Mouse (Mus musculus) yolk sac, embryonic 10.5 days (tissue): ENCODE data around the gene Chn2.

Source experiments
- DNase-seq: peaks from one replicate; pipeline ENCODE4 v3.0.0-alpha.2; 2017; ENCODE audit warnings: low spot score

Chn2 gene

GRCm38 (mm10) chr6:54039357-54039804 is at the start of gene Chn2:
TSS of gene Chn2 (plus strand) at chr6:54039554.
- peak; percentile 77 for DNase-seq

- no peak for DNase-seq
Measured at GRCm38 (mm10) chr6:53992386-53992785, 47.0 kb upstream of the Chn2 start.

- no peak for DNase-seq
Measured at GRCm38 (mm10) chr6:53995519-53995918, 43.8 kb upstream of the Chn2 start.

GRCm38 (mm10) chr6:53996226-53996955 is 43.0 kb upstream of the Chn2 start:
- no peak for DNase-seq

GRCm38 (mm10) chr6:54005302-54005701 is 34.1 kb upstream of the Chn2 start:
- no peak for DNase-seq

- no peak for DNase-seq
Measured at GRCm38 (mm10) chr6:54008448-54009120, 30.8 kb upstream of the Chn2 start.

GRCm38 (mm10) chr6:54009293-54009692 is 30.1 kb upstream of the Chn2 start:
- no peak for DNase-seq

GRCm38 (mm10) chr6:54010362-54010761 is 29.0 kb upstream of the Chn2 start:
- DNase-seq = no peak

GRCm38 (mm10) chr6:54012163-54012562 is 27.2 kb upstream of the Chn2 start:
- no peak for DNase-seq

GRCm38 (mm10) chr6:54018038-54018437 is 21.3 kb upstream of the Chn2 start:
- DNase-seq = peak; percentile 9

GRCm38 (mm10) chr6:54018861-54019260 is 20.5 kb upstream of the Chn2 start:
- DNase-seq = no peak

GRCm38 (mm10) chr6:54021123-54021789 is 18.1 kb upstream of the Chn2 start:
- DNase-seq = peak; percentile 71

GRCm38 (mm10) chr6:54023846-54024245 is 15.5 kb upstream of the Chn2 start:
- DNase-seq = no peak

GRCm38 (mm10) chr6:54028706-54029105 is 10.6 kb upstream of the Chn2 start:
- no peak for DNase-seq

GRCm38 (mm10) chr6:54030351-54030750 is 9.0 kb upstream of the Chn2 start:
- no peak for DNase-seq

- no peak for DNase-seq
Measured at GRCm38 (mm10) chr6:54030776-54031175, 8.6 kb upstream of the Chn2 start.

- DNase-seq = peak; percentile 67
Measured at GRCm38 (mm10) chr6:54034471-54034870, 4.9 kb upstream of the Chn2 start.

GRCm38 (mm10) chr6:54035548-54035947 is 3.8 kb upstream of the Chn2 start:
- peak; percentile 15 for DNase-seq

- no peak for DNase-seq
Measured at GRCm38 (mm10) chr6:54038866-54039265, 488 bp upstream of the Chn2 start.

- no peak for DNase-seq
Measured at GRCm38 (mm10) chr6:54039805-54040447, 572 bp downstream of the Chn2 start.

GRCm38 (mm10) chr6:54040448-54040844 is 1.1 kb downstream of the Chn2 start:
- DNase-seq = no peak

GRCm38 (mm10) chr6:54041386-54042043 is 2.2 kb downstream of the Chn2 start:
- no peak for DNase-seq
